Mouse (Mus musculus) adrenal gland, postnatal 10 days (tissue): ENCODE results near the gene Smco4. TPM values are rescaled to one million over a fixed set of nuclear protein-coding genes. Genes with fewer than 3 reads are reported as not detected.
"Not testable (repeated sequence)": the region's sequence is repeated elsewhere in the genome, so short reads cannot be mapped to it uniquely, and the experiment has no call there.

Experiments used
- DNase-seq: peaks from one replicate; pipeline ENCODE4 v3.0.0; 2021; ENCODE audit warnings: mixed read lengths
- total RNA-seq, 2 experiments: library from RNA; stranded (reverse); gene quantifications; 2 replicates each; pipeline ENCODE4 v1.2.3; 2021

The Smco4 gene
- total RNA-seq, 2 experiments from 2014 or later = 35.0 to 39.0 TPM

DNA sequence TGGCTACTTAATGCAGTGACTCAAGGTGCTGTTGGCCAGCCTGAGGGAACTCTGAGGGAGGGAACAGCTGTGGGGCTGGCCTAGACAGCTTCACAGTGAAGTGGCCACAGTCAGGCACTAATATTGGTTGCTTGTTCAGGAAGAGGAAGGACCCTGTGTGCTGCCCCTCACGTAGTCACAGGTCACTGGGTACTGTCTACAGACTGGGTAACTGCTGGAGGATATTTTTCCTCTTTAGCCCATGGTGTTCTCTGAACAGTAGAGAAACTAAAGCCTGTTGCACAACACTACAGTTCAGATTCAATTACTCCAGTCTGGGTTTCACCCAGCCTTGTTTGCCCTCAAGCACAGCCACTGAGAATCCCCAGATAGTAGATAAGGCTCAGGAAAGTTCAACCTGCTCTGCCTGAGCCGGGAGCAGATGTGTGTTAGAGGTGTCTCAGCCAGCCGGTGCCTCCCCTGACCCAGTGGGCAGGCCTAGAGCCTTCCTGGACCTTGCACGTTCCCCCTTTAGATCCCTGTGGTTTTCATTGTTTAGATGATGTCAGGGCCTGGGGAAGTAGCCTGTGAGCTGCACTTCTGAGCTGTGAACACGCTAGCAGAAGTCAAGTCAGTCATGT lies 48.6 kb downstream of the Smco4 start:
- no peak for DNase-seq

- no peak for DNase-seq
Measured at GRCm38 (mm10) chr9:15550461-15550961, 57.3 kb downstream of the Smco4 start.

GRCm38 (mm10) chr9:15551073-15551472 lies 57.8 kb downstream of the Smco4 start:
- not testable (repeated sequence) for DNase-seq

DNA sequence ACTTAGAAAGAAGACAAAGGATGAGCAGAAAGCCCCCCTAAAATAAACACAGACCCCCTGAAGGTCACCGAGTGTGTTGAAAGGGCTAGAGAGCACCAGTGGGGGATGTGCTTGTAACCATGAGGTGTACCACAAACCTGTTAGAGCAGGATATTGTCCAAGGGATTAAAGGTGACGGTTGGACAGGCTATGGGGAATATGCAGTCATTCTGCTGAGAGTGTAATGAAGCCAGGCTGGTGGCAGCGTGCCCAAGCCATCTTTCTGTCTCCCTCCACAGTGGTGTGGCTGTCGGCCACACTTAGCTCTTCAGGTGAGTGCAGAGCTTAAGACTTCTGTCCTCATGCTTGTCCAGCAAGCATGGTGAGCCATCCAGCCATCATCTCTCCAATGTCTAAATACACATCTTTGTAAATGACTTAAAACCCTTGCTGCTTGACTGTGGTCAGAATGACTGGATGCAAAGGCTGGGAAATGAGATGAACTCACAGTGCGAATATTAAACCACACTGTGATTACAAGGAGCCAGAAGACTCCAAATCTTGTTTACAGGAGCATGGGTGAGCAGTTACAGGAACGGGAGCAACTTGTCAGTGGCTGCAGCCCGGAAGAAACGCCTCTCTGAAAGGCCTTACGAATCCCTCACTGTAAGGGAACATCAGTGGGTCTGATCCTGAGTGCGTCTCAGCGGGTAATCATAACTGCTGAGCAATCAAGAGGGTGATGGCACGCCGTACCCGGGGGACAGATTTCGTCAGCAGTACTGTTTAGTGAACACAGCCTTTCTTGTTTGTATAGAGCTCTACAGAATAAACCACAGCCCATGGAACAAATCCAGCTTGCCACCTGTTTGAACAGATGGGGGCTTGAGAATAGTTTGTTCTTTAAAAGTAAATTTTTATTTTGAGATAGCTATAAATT lies 59.0 kb downstream of the Smco4 start:
- DNase-seq = no peak

GRCm38 (mm10) chr9:15553322-15553721 lies 60.1 kb downstream of the Smco4 start:
- no peak for DNase-seq

DNA sequence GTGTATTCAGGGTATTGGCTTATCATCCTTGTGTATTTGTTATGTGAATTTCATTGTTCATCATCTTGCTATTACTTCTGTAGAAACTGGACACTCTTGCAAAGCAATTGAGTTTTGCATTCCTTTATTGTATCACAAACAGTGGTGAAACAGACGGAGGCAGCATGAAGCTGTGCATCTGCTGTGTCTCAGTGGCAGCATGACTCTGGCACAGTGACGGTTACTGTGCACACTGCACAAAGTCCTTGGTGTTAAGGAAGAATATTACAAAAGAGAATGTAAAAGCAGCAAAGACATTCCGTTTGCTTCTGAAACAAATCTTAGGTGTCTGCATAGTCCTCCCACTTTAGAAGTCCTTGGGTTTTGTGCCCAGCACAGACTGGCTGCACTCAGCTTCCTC lies 67.2 kb downstream of the Smco4 start:
- DNase-seq = no peak

DNA sequence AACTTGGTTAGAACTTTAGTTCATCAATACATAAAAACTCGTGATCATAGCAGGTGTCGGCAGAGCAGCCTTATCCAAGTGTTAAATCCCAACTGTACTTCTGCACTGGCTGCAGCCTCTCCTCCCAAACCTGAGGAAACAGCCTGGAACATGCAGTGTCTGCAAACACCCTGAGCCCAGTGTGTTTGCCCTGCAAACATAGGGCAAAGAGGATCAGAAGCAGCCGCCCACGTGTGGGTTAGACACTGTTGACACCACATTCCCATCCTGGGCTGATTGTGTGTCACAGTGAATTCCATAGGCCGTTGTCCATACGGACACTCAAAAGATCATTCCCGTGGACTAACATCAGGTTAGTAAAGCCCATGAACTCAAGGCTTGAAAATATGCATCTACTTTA lies 69.1 kb downstream of the Smco4 start:
- DNase-seq = no peak

GRCm38 (mm10) chr9:15574750-15575454 lies 81.7 kb downstream of the Smco4 start:
- DNase-seq = no peak

- no peak for DNase-seq
Measured at GRCm38 (mm10) chr9:15578427-15578826, 85.2 kb downstream of the Smco4 start.

- DNase-seq = no peak
Measured at GRCm38 (mm10) chr9:15578946-15579345, 85.7 kb downstream of the Smco4 start.

DNA sequence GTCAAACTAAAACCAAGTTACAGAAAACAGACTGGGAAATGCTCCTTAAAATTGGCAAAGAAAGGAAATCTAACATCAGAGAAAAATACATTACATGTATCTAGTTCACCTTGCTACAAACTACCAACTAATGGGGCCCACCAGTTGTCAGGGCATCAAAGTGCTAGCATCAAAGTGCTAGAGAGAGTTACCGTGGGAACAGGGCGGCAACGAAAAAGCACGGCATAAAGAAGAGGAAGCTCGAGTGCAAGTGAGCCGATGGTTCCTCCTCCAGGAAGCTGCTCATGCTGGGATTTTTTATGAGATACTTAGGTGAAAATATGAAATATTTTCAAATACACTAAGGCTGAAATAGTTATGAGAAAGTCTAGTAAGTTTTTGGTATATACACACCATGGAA lies 86.9 kb downstream of the Smco4 start:
- DNase-seq = no peak

DNA sequence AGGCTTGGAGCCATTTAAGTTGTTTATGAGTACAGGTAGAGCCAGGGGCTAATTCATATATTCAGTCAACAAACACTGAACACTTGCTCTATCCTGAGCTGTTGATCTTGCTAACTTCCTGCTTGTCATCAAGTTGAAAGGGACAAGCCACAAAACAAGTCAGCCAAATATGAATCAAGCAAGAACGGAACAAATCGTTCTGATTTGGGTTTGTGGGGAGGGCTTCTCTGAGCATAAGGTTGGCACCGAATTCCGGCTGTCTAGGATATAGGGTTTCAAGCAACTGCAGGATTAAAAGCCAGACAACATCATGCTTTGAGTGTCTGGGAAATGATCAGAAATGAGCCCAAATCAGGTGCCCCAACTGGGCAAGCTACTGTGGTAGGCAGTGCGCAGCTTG lies 88.8 kb downstream of the Smco4 start:
- DNase-seq = no peak

DNA sequence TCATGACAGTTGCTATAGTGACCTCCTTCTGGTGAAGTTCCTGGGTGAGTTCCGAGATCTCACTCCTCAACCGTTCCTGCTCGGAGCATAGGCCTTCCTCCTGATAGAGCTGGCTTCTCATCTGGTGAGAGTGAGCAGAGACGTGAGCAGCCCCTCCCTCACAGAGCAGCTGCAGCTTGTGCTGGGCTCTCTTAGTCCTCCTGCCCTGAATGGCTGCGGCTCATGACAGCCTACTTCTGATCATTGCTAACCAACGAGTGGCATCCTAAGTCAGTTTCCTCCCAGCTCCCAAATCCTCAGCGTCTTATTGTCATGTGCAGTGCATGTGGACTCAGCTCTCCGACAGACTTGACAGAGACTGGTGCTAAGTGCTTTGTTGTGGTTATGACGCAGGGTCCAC lies 91.0 kb downstream of the Smco4 start:
- DNase-seq = no peak

- DNase-seq = no peak
Measured at GRCm38 (mm10) chr9:15585956-15586355, 92.7 kb downstream of the Smco4 start.

DNA sequence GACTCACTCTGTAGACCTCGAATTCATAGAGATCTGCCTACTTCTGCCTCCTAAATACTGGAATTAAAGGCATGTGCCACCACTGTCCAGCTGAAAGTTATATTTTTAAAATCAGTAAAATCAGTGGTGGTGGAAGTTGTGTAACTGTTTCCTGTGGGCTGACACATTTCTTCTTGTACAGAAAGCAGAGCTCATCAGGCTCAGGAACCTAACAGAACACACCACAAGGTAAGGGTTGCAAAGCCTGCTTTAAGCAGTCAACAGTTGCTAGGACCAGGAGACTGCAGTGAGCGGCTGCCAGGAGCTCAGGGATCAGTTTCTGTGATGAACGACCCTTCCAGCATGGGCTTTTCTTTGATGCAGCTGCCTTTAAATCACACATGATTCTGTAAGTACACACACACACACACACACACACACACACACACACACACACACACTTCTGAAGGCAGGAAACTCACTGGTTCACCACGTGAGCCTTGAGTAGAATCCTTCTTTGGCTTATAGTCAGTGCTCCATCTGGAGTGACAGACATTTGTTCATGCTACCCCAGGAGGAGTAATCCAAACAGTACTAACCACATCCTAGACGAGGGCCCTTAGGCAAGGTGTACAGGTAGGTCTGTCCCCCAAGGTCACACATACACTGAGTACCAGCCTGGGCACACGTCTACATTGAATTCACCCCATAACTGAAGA lies 94.1 kb downstream of the Smco4 start:
- DNase-seq = no peak

DNA sequence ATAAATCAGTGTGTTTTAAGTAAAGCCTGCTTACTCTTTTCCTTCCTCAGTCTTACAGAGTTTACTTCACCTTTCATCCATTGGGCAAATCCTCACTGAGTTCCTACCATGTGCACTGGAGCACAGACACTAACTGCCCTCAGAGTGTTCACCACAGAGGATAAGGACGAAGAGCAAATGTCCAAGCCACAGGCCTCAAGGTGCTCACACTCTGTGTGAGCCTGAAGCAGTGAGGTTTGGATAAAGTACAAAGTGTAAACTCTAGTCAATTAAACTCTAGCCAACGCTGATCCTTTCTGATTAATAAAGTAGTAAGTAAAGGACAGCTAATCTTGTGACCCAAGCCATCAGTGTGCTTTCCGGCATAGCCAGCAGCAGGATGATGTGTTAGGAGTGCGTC lies 100.9 kb downstream of the Smco4 start:
- DNase-seq = no peak

Other genes with a start within 250 kb of the Smco4 start
- gene Med17, start 213.5 kb upstream of the Smco4 start, total RNA-seq = 10 to 100 TPM; 32.9 to 33.2 TPM
- gene Taf1d, start 187.2 kb upstream of the Smco4 start, total RNA-seq = 100 to 1,000 TPM in 1 of 2 experiments, 10 to 100 TPM in 1; 97.2 to 112 TPM
- 100 to 1,000 TPM; 126 to 134 TPM for gene 4931406C07Rik, start 187.0 kb upstream of the Smco4 start, total RNA-seq
- gene Cep295, start 135.6 kb upstream of the Smco4 start, total RNA-seq = 10 to 100 TPM; 12.4 to 18.6 TPM
- under 1 TPM; 0.33 to 0.36 TPM for gene Deup1, start 134.5 kb downstream of the Smco4 start, total RNA-seq
- 10 to 100 TPM; 25.8 to 26.9 TPM for gene Slc36a4, start 216.3 kb downstream of the Smco4 start, total RNA-seq